Mouse (Mus musculus) ES-E14 (cell line): ENCODE data around the gene Dnajb3.

ENCODE experiments used
- HCFC1 ChIP-seq: IDR thresholded peaks from 2 replicates; pipeline ENCODE4 v1.6.1; 2012; ENCODE audit warnings: low read length, inconsistent platforms, borderline replicate concordance; ENCODE audit not compliant: insufficient read depth
- ZNF384 ChIP-seq: IDR thresholded peaks from 2 replicates; pipeline ENCODE4 v1.6.1; 2012; ENCODE audit warnings: low read depth, low read length, inconsistent platforms

GRCm38 (mm10) chr1:88234248-88234610, 28.6 kb upstream of the Dnajb3 start:
- TF ChIP-seq ZNF384: no peak
- TF ChIP-seq HCFC1: no peak
